Mouse (Mus musculus): ENCODE measurements around the gene Phox2a. TPM values are rescaled to one million over a fixed set of nuclear protein-coding genes. Genes with fewer than 3 reads are reported as not detected.
A peak's percentile ranks its signal among the peaks of the same experiment; 100 is the strongest.

Phox2a gene
- polyA plus RNA-seq, 1 experiment: 0.29 TPM

DNA sequence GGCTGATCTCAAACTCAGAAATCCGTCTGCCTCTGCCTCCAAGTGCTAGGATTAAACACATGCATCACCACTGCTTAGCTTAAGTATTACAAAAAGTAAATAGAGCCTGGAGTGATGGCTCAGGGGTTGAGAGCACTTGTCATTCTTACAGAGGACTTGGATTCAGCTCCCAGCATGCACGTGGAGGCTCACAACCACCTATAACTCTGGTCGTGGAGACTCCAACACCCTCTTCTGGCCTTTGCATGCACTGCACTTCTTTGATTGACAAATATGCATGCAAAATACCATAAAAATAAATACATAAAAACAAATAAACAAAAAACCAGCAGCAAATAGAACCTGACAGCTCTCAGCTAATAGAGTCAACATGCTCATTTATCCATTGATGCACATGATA, 44.2 kb downstream of the Phox2a start:
- TF ChIP-seq GATA1 (IDR thresholded peaks at IDR 0.05; ENCODE audit: borderline replicate concordance, low read length): no peak
- no peak for TF ChIP-seq FLI1 (IDR thresholded peaks at IDR 0.05; ENCODE audit: low read length)
- H3K27me3 ChIP-seq (replicated peaks): peaks cover 14% of the 10 kb centered on the region
- peaks cover 4% of the 10 kb centered on the region for H3K9me3 ChIP-seq
- H3K4me3 ChIP-seq (replicated peaks): no peak overlapping the region
- no peaks in the 10 kb centered on the region for H3K36me3 ChIP-seq (replicated peaks; ENCODE audit: low read length)
- peaks cover 16% of the 10 kb centered on the region for H3K4me1 ChIP-seq

GRCm38 (mm10) chr7:101863415-101863814, 45.3 kb downstream of the Phox2a start, which contains the start of gene Anapc15:
TSS of gene Anapc15 (plus strand) at chr7:101863715.
- H3K27me3 ChIP-seq (replicated peaks): peaks cover 12% of the 10 kb centered on the region
- H3K9me3 ChIP-seq: peaks cover 4% of the 10 kb centered on the region
- peaks cover 14% of the 10 kb centered on the region for H3K4me1 ChIP-seq
- H3K36me3 ChIP-seq (replicated peaks; ENCODE audit: low read length): no peaks in the 10 kb centered on the region
- H3K4me3 ChIP-seq (replicated peaks): no peak within 1 kb of the TSS
- TF ChIP-seq GATA1 (IDR thresholded peaks at IDR 0.05; ENCODE audit: borderline replicate concordance, low read length) (no peak), FLI1 (IDR thresholded peaks at IDR 0.05; ENCODE audit: low read length) (no peak)

DNA sequence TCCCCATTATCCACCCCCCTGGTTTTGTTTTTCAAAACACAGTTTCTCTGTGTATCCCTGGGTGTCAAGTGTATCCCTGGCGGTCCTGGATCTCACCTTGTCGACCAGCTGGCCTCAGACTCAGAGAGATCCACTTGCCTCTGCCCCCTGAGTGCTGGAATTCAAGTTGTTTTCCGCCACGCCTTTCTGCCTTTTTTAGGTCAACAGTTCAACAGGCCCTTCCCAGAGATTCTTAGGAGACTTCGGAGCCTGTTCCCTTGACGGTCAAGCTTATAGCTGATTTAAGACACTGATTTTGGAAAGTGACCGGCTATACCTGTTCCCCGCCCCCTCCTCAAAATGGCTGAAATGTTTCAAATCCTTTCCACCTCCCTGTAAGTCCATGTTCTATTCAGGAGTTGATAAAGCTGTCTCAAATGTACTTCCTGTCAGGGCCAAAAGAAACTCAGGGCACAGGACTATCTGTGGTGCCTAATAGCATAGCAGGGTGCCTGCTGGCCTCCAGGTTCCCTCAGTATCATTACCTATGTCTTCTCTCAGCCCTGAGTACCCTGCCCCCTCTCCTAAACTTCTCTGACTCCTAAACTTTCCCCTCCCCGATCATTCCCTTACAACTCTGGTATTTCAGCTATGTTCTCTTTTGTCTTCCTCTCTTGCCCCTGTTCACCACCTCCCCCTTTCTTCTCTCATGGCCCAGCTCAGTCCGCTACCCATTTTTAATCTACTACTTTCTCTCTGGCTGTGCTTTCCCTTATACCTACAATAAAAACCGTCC, 48.6 kb downstream of the Phox2a start:
- H3K27me3 ChIP-seq (replicated peaks): peaks cover 6% of the 10 kb centered on the region
- H3K9me3 ChIP-seq: peaks cover 4% of the 10 kb centered on the region
- TF ChIP-seq FLI1 (IDR thresholded peaks at IDR 0.05; ENCODE audit: low read length) (no peak), GATA1 (IDR thresholded peaks at IDR 0.05; ENCODE audit: borderline replicate concordance, low read length) (no peak)
- peaks cover 19% of the 10 kb centered on the region for H3K4me1 ChIP-seq
- H3K36me3 ChIP-seq (replicated peaks; ENCODE audit: low read length): no peaks in the 10 kb centered on the region
- H3K4me3 ChIP-seq (replicated peaks): no peak overlapping the region

DNA sequence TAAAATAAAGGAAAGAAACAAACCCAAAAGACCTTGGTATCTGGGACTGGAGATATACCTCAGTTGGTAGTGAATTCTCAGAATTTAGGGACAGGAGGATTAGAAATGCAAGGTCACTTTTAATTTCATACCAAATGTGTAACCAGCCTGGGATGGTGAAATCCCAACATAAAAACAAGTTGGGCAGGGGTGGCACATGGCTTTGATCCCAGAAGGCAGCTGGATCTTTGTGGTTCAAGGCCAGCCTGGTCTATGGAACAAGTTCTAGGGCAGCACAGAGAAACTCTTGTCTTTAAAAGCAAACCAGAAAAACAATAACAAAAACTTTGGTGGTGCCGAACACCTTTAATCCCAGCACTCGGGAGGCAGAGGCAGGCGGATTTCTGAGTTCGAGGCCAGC, 49.4 kb downstream of the Phox2a start:
- Histone ChIP-seq H3K4me1 (peaks cover 17% of the 10 kb centered on the region), H3K9me3 (peaks cover 4% of the 10 kb centered on the region), H3K36me3 (replicated peaks; ENCODE audit: low read length) (no peaks in the 10 kb centered on the region), H3K27me3 (replicated peaks) (peaks cover 6% of the 10 kb centered on the region), H3K4me3 (replicated peaks) (no peak overlapping the region)
- TF ChIP-seq FLI1 (IDR thresholded peaks at IDR 0.05; ENCODE audit: low read length) (no peak), GATA1 (IDR thresholded peaks at IDR 0.05; ENCODE audit: borderline replicate concordance, low read length) (no peak)

DNA sequence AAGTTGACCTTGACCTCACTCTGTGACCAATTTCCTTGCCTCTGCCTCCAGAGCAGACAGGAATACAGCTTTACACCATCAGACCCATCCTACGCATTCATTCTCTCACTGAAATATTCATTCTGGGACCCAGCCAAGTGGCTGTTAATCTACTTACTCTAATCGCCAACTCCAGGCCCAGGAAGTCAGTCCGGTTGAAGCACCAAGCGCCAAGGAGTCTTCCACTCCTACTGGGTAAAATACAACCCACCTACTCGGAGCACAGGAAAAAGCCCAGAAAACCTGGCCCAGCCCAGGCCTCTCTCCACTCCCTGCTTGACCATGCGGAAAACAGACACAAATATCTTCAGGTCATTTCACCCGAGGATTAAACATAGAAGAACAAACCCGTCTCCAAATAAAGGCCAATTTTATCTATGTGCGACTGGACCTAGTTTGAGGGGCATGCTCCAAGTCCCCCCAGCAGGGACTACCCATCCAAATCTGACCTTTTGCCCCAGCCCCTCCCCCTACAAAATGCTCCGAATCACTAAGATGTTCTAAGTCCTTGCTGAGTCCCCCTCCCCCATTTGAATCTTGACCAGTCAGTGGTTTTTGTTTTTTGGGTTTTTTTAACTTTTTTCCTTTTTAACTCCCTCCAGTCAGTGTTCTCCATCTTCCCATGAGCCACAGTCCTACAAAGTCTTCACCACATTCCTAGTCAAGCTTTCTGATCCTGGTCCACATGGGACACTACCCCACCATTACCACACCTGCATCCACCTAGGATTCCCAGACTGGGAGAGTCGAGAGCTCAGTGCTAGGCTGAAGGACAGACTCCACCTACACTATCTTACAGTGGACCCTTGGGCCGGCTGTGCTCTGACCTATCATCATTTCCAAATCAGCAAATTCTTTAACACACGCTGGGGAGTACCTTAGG, 50.4 kb downstream of the Phox2a start:
- peaks cover 6% of the 10 kb centered on the region for H3K27me3 ChIP-seq (replicated peaks)
- H3K4me3 ChIP-seq (replicated peaks): no peak overlapping the region
- peaks cover 4% of the 10 kb centered on the region for H3K9me3 ChIP-seq
- H3K4me1 ChIP-seq: peaks cover 17% of the 10 kb centered on the region
- H3K36me3 ChIP-seq (replicated peaks; ENCODE audit: low read length): no peaks in the 10 kb centered on the region
- TF ChIP-seq GATA1 (IDR thresholded peaks at IDR 0.05; ENCODE audit: borderline replicate concordance, low read length): no peak
- no peak for TF ChIP-seq FLI1 (IDR thresholded peaks at IDR 0.05; ENCODE audit: low read length)

GRCm38 (mm10) chr7:101869163-101869500, 51.0 kb downstream of the Phox2a start:
- H3K27me3 ChIP-seq (replicated peaks): peaks cover 4% of the 10 kb centered on the region
- TF ChIP-seq FLI1 (IDR thresholded peaks at IDR 0.05; ENCODE audit: low read length): no peak
- TF ChIP-seq GATA1 (IDR thresholded peaks at IDR 0.05; ENCODE audit: borderline replicate concordance, low read length): no peak
- H3K4me1 ChIP-seq: peaks cover 12% of the 10 kb centered on the region
- H3K9me3 ChIP-seq: peaks cover 4% of the 10 kb centered on the region
- H3K4me3 ChIP-seq (replicated peaks): no peak overlapping the region
- no peaks in the 10 kb centered on the region for H3K36me3 ChIP-seq (replicated peaks; ENCODE audit: low read length)

DNA sequence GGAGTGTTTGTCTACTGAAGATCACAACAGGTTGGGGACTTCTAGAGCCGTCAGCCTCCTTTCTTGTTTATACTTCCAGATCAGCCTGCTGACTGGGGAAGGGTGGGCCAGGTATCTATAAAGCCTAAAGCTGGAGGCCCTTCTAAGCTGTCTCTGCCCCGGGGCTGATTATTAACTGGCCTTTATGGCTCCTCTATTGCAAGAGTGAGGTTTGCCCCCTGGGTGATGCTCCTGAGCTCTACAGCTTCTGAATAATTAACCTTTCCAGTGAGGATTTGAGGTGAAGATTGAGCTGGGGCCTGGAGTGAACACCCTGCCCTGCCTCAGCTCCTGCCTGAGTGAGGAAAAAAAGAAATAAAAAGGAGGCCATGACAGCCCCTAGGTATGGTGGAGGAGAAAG, 52.5 kb downstream of the Phox2a start, which contains the start of gene Folr1:
Folr1 (minus strand) TSS at position 160 of the 400 bp plus-strand sequence.
- H3K4me1 ChIP-seq: peaks cover 13% of the 10 kb centered on the region
- no peak for TF ChIP-seq FLI1 (IDR thresholded peaks at IDR 0.05; ENCODE audit: low read length)
- TF ChIP-seq GATA1 (IDR thresholded peaks at IDR 0.05; ENCODE audit: borderline replicate concordance, low read length): no peak
- peak within 1 kb of the TSS; percentile 29 for H3K4me3 ChIP-seq (replicated peaks)
- H3K9me3 ChIP-seq: no peaks in the 10 kb centered on the region
- H3K27me3 ChIP-seq (replicated peaks): peaks cover 4% of the 10 kb centered on the region
- H3K36me3 ChIP-seq (replicated peaks; ENCODE audit: low read length): no peaks in the 10 kb centered on the region

DNA sequence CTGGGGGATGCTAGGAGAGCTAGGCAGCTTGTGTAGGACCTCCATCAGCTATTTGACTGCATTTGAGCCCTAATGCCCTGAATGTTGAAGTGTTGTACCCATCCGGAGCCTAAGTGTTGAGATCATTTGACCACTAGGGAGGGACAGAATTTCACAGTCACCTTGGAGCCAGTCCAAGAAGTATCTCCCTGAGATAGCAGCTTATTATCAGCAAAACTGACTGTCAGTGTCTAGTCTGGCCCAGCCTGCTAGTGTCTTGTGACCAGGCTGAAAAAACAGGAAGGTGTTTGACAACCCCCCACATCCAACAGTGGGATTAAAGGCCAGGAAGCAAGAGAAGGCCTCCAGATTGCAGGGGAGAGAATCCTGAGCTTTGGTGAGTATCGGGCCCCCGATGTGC, 53.2 kb downstream of the Phox2a start:
- Histone ChIP-seq H3K4me3 (replicated peaks) (peak overlapping the region; percentile 29), H3K27me3 (replicated peaks) (peaks cover 4% of the 10 kb centered on the region), H3K36me3 (replicated peaks; ENCODE audit: low read length) (no peaks in the 10 kb centered on the region), H3K4me1 (peaks cover 20% of the 10 kb centered on the region), H3K9me3 (no peaks in the 10 kb centered on the region)
- TF ChIP-seq GATA1 (IDR thresholded peaks at IDR 0.05; ENCODE audit: borderline replicate concordance, low read length): no peak
- no peak for TF ChIP-seq FLI1 (IDR thresholded peaks at IDR 0.05; ENCODE audit: low read length)

Other genes with a start within 250 kb of the Phox2a start
- gene Art2b, start 232.7 kb upstream of the Phox2a start, polyA plus RNA-seq (2012; ENCODE audit: insufficient read depth, low replicate concordance): not detected in 2 replicates
- gene Clpb, start 154.7 kb upstream of the Phox2a start, polyA plus RNA-seq (2012; ENCODE audit: insufficient read depth, low replicate concordance): 8.3 and 18.4 TPM in 2 replicates
- 78.9 and 135 TPM in 2 replicates for gene Inppl1, start 19.9 kb downstream of the Phox2a start, polyA plus RNA-seq (2012; ENCODE audit: insufficient read depth, low replicate concordance)
- 0.77 TPM in 1 of 2 replicates, not detected in the other for gene Folr2, start 38.9 kb downstream of the Phox2a start, polyA plus RNA-seq (2012; ENCODE audit: insufficient read depth, low replicate concordance)
- gene Anapc15, start 45.4 kb downstream of the Phox2a start, polyA plus RNA-seq (2012; ENCODE audit: insufficient read depth, low replicate concordance): 31.8 and 36.2 TPM in 2 replicates
- not detected in 2 replicates for gene Folr1, start 52.5 kb downstream of the Phox2a start, polyA plus RNA-seq (2012; ENCODE audit: insufficient read depth, low replicate concordance)
- gene Lamtor1, start 87.6 kb downstream of the Phox2a start, polyA plus RNA-seq (2012; ENCODE audit: insufficient read depth, low replicate concordance): 156 and 181 TPM in 2 replicates
- gene Tomt, start 88.0 kb downstream of the Phox2a start, polyA plus RNA-seq (2012; ENCODE audit: insufficient read depth, low replicate concordance): not detected in 2 replicates
- gene Lrrc51, start 115.6 kb downstream of the Phox2a start, polyA plus RNA-seq (2012; ENCODE audit: insufficient read depth, low replicate concordance): not detected in 2 replicates
- 57.5 and 58.2 TPM in 2 replicates for gene Numa1, start 115.8 kb downstream of the Phox2a start, polyA plus RNA-seq (2012; ENCODE audit: insufficient read depth, low replicate concordance)
- 24.3 and 28.3 TPM in 2 replicates for gene Il18bp, start 200.4 kb downstream of the Phox2a start, polyA plus RNA-seq (2012; ENCODE audit: insufficient read depth, low replicate concordance)
- 2.8 TPM in 1 of 2 replicates, not detected in the other for gene Rnf121, start 247.2 kb downstream of the Phox2a start, polyA plus RNA-seq (2012; ENCODE audit: insufficient read depth, low replicate concordance)
- gene Xndc1, start 247.2 kb downstream of the Phox2a start, polyA plus RNA-seq (2012; ENCODE audit: insufficient read depth, low replicate concordance): 4.0 and 5.4 TPM in 2 replicates
- gene Xntrpc, start 247.4 kb downstream of the Phox2a start, polyA plus RNA-seq (2012; ENCODE audit: insufficient read depth, low replicate concordance): 0.51 and 0.64 TPM in 2 replicates

All from megakaryocyte, embryonic 14.5 days (primary cell).